ENCODE assay signal across 17 mouse cellular contexts in the genomic region with DNA sequence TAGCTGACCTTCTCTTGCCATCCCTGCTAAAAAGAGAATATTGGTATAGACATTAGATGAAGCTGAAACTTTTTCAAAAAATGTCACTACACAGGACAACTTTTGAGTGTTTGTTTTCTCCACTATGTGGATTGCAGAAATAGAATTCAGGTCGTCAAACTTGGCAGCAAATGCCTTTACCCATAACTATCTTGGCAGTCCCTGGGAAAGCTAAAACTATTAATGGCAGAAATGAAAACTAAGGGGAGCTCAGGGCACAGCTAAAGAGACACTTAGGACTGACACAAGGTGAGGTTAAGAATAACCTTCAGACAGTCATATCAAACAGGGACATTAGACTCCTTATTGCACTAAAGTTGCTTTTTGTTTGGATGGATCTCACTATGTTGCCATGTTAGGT.
"Had no signal": no experiment of that assay in that cellular context is flagged by ENCODE, and none has a peak within 500 bp of the region (broad histone marks: within the 10 kb centered on the region; RNA-seq: fewer than 3 reads in every experiment).

No protein-coding gene starts in this region.

- H3K27ac ChIP-seq: lung, embryonic 15.5 days; macrophage; midbrain, embryonic 13.5 days; midbrain, embryonic 15.5 days; neural tube, embryonic 12.5 days had no signal

- ATAC-seq: liver, postnatal 0 days; lung, postnatal 0 days; midbrain, embryonic 13.5 days; midbrain, embryonic 15.5 days had no signal

- H3K4me1 ChIP-seq: lung, embryonic 15.5 days; megakaryocyte, embryonic 14.5 days; midbrain, embryonic 13.5 days; midbrain, embryonic 15.5 days; neural tube, embryonic 12.5 days had no signal

- H3K27me3 ChIP-seq: lung, embryonic 15.5 days; megakaryocyte, embryonic 14.5 days; midbrain, embryonic 13.5 days; midbrain, embryonic 15.5 days; neural tube, embryonic 12.5 days had no signal

- DNase-seq: liver, postnatal 0 days; lung, adult 2 months; lung, postnatal 14 days; lung, postnatal 36 days; right cerebral cortex, postnatal 14 days; spleen, adult 18-20 months; thymus, adult 18-20 months; thymus, postnatal 14 days; thymus, postnatal 36 days had no signal

- H3K9me3 ChIP-seq: lung, embryonic 15.5 days; megakaryocyte, embryonic 14.5 days; midbrain, embryonic 13.5 days; midbrain, embryonic 15.5 days; neural tube, embryonic 12.5 days had no signal

- H3K9ac ChIP-seq: liver, postnatal 0 days; lung, embryonic 15.5 days; midbrain, embryonic 13.5 days; midbrain, embryonic 15.5 days; neural tube, embryonic 12.5 days had no signal

- H3K4me2 ChIP-seq: lung, embryonic 15.5 days; midbrain, embryonic 11.5 days; midbrain, embryonic 13.5 days; midbrain, embryonic 15.5 days; neural tube, embryonic 12.5 days had no signal

- H3K4me3 ChIP-seq: lung, embryonic 15.5 days; megakaryocyte, embryonic 14.5 days; midbrain, embryonic 13.5 days; midbrain, embryonic 15.5 days; neural tube, embryonic 12.5 days had no signal
